Mouse (Mus musculus) urinary bladder, postnatal 10 days (tissue): Measurements from ENCODE around the gene Tapbp.

Source experiments
- DNase-seq: peaks from one replicate; pipeline ENCODE4 v3.0.0; 2022; ENCODE audit warnings: low spot score

Tapbp gene

DNA sequence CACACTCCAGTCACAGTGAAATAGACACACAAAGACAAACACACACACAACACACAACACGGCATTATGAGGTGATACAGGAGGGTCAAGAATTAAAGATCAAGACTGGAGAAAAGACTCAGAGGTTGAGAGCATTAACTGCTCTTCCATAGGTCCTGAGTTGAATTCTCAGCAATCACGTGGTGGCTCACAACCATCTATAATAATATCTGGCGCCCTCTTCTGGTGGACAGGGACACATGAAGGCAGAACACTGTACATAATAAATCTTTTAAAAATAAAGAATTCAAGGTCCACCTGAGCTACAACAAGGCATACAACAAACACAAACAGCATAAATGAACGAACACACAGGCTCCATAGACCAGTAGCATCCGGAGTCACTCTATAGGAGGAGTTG is 53.2 kb downstream of the Tapbp start:
- DNase-seq: no peak

DNA sequence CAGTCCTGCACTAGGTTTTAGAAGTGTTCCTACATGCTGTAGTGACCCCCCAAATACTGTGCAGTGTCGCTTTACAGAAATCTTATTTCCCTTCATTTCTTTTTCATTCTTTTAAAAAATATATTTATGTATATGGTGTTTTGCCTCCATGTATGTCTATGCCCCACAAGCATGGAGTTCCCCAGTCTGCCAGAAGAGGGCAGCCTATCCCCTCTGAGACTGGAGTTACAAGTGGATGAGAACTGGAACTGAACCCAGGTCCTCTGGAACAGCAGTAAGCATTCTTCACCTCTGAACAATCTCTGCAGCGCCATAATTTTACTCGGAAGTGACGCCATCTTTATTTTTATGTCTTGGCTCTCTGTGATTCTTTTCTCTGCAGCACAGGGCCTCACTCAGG is 53.7 kb downstream of the Tapbp start:
- DNase-seq: no peak

DNA sequence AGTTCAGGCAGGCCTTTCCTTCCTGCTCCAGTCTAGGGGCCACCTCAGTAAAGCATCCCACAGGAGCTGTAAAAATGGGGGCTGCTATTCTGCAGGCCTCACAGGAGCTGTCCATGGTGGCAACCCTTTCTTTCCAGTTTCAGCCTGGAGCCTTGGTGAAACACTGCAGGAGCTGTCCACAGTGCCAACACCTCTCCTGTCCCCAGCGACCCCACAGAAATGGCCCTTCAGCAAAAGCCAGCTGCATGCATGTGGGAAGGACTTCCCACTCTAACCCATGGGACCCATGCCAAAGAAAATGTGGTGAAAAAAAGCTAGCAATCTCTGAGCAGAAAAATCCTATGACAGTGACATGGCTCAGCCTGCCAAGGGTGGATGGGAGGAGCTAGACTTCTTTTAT is 57.0 kb downstream of the Tapbp start:
- DNase-seq: no peak

DNA sequence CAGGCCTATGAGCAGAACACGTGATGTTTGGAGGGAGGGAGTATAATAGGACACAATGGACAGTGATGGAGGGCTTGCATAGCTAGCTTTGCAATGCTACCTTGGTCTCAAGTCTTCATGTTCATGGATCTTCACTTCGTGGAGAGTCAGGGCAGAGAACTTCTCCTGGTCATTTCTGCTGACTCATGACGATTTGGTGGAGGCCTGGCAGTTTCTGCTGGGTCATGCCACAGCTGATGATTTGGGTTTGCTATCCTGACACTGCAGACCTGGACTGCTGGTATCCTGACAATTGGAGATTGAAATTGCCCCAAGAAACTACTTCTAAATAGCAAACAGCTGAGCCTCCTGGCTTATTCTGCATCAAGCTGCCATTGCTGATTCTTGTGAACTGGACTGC is 57.9 kb downstream of the Tapbp start:
- DNase-seq: no peak

DNA sequence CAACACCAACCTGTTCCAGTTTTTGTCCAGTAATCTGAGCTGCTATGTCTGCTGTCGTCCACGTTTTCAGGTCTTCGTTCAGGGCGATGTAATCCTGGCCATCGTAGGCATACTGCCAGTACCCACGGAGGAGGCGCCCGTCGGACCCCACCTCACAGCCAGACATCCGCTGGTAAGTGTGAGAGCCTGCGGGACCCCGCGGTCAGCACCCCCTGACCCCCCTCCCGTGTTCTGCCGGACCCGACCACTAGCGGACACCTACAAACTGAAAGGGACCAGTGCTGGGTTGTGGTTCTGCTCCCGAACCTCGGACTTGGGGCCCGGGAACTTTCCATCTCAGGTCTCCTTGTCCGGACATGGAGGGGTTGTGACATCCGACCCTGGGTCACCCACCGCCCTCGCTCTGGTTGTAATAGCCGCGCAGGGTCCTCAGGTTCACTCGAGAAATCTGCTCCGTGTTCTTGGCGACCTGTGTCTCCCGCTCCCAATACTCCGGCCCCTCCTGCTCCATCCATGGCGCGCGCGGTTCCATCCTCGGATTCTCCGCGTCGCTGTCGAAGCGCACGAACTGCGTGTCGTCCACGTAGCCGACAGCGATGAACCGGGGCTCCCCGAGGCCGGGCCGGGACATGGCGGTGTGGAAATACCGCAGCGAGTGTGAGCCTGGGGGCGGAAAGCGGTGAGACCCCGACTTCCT is 62.3 kb downstream of the Tapbp start:
- DNase-seq: no peak

DNA sequence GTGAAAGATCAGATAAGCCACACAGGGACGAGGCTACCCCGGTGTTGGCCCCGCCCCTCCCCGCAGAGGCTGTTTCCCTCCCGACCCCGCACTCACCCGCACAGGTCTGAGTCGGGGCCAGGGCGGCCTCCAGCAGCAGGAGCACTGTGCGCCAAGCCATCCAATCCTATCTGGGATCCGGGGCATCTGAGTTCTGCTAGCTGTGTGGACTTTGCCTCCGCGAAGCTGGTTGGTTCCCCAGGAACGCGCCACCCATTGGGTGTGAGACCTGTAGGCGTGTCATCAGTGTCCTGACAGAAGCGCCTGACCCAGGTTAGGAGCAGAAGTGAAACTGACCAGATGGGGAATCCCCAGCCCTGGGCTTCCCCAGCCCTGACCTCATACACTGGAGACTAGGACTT is 62.9 kb downstream of the Tapbp start:
- DNase-seq: no peak
